Mouse (Mus musculus): ENCODE results near the gene Dixdc1. TPM values are rescaled to one million over a fixed set of nuclear protein-coding genes. Genes with fewer than 3 reads are reported as not detected.

Gene Dixdc1
- polyA plus RNA-seq, 1 experiment from 2014 or later, result 39.2 TPM

GRCm38 (mm10) chr9:50616766-50617603, 122.3 kb downstream of the Dixdc1 start, which contains the start of the genes Pih1d2 and Nkapd1:
Gene Pih1d2, plus strand, starts transcription at chr9:50617321.
Gene Nkapd1, minus strand, starts transcription at chr9:50617464.
- peak within 1 kb of the TSS; percentile 99 for H3K4me3 ChIP-seq (ENCODE audit: low read depth, low read length)
- H3K9me3 ChIP-seq (ENCODE audit: control insufficient read depth, low read length), result no peaks in the 10 kb centered on the region
- peak; percentile 95 for ATAC-seq (ENCODE audit: low read depth)
- H3K4me1 ChIP-seq (ENCODE audit: control insufficient read depth, insufficient read depth, low read length), result peaks cover 9% of the 10 kb centered on the region
- peak within 1 kb of the TSS; percentile 87 for H3K9ac ChIP-seq (replicated peaks; ENCODE audit: low read depth, low read length)
- no peaks in the 10 kb centered on the region for H3K27me3 ChIP-seq (ENCODE audit: control insufficient read depth, insufficient read depth, low read length)
- peak within 1 kb of the TSS; percentile 83 for H3K4me2 ChIP-seq (ENCODE audit: low read depth, low read length)
- peaks cover 18% of the 10 kb centered on the region; the same call in 1 of the 2 replicates for H3K36me3 ChIP-seq (ENCODE audit: control insufficient read depth, insufficient read depth, low read length)
- under 1% methylated on average over 78 of the region's 81 CpGs for WGBS
- peak within 1 kb of the TSS; percentile 79 for H3K27ac ChIP-seq (ENCODE audit: low read depth, low read length)

DNA sequence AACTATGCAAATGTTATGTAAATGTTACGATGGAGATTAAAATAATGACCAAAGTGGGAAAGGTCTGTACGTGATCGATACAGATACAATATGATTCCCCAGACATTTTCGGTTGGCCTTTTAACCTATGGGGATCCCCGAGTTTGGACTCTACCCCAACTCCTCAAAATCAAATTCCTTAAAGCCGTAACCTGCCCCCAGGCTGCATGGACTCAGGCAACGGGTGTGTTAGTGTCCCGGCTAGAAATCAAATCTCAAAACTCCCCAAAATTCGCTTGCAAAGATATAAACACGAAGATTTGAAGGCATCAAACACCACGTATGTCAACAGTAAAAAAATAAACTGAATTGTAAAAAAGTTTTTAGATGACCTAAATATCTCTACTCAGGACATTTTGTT, 123.2 kb downstream of the Dixdc1 start:
- Histone ChIP-seq H3K9ac (replicated peaks; ENCODE audit: low read depth, low read length) (peak overlapping the region; percentile 87), H3K36me3 (ENCODE audit: control insufficient read depth, insufficient read depth, low read length) (peaks cover 22% of the 10 kb centered on the region; the same call in 1 of the 2 replicates), H3K4me2 (ENCODE audit: low read depth, low read length) (peak overlapping the region; percentile 83), H3K4me3 (ENCODE audit: low read depth, low read length) (peak overlapping the region; percentile 99), H3K27ac (ENCODE audit: low read depth, low read length) (no peak overlapping the region), H3K4me1 (ENCODE audit: control insufficient read depth, insufficient read depth, low read length) (peaks cover 9% of the 10 kb centered on the region), H3K27me3 (ENCODE audit: control insufficient read depth, insufficient read depth, low read length) (no peaks in the 10 kb centered on the region), H3K9me3 (ENCODE audit: control insufficient read depth, low read length) (no peaks in the 10 kb centered on the region)
- 43% methylated on average over 11 of the region's 11 CpGs for WGBS
- ATAC-seq (ENCODE audit: low read depth), result no peak

Other genes with a start within 250 kb of the Dixdc1 start
- gene Plet1, start 245.0 kb downstream of the Dixdc1 start, polyA plus RNA-seq (2014; fragmentation: Nextera tagmentation; extraction: Ambion mirVana), result 0.39 and 0.62 TPM in 2 replicates
- 112 and 126 TPM in 2 replicates for gene Pts, start 210.8 kb downstream of the Dixdc1 start, polyA plus RNA-seq (2014; fragmentation: Nextera tagmentation; extraction: Ambion mirVana)
- gene Il18, start 184.7 kb downstream of the Dixdc1 start, polyA plus RNA-seq (2014; fragmentation: Nextera tagmentation; extraction: Ambion mirVana), result 18.6 and 19.8 TPM in 2 replicates
- gene Bco2, start 184.3 kb downstream of the Dixdc1 start, polyA plus RNA-seq (2014; fragmentation: Nextera tagmentation; extraction: Ambion mirVana), result 0.11 and 0.24 TPM in 2 replicates
- gene Tex12, start 178.2 kb downstream of the Dixdc1 start, polyA plus RNA-seq (2014; fragmentation: Nextera tagmentation; extraction: Ambion mirVana), result 0.24 TPM in 1 of 2 replicates, not detected in the other
- gene Sdhd, start 135.7 kb downstream of the Dixdc1 start, polyA plus RNA-seq (2014; fragmentation: Nextera tagmentation; extraction: Ambion mirVana), result 257 and 294 TPM in 2 replicates
- gene Timm8b, start 135.6 kb downstream of the Dixdc1 start, polyA plus RNA-seq (2014; fragmentation: Nextera tagmentation; extraction: Ambion mirVana), result 375 and 448 TPM in 2 replicates
- gene Pih1d2, start 122.2 kb downstream of the Dixdc1 start, polyA plus RNA-seq (2014; fragmentation: Nextera tagmentation; extraction: Ambion mirVana), result 4.4 and 5.5 TPM in 2 replicates
- 21.9 and 24.5 TPM in 2 replicates for gene Nkapd1, start 122.1 kb downstream of the Dixdc1 start, polyA plus RNA-seq (2014; fragmentation: Nextera tagmentation; extraction: Ambion mirVana)
- 65.1 and 67.2 TPM in 2 replicates for gene Dlat, start 79.7 kb downstream of the Dixdc1 start, polyA plus RNA-seq (2014; fragmentation: Nextera tagmentation; extraction: Ambion mirVana)
- 2.1 and 2.7 TPM in 2 replicates for gene 2310030G06Rik, start 7.0 kb upstream of the Dixdc1 start, polyA plus RNA-seq (2014; fragmentation: Nextera tagmentation; extraction: Ambion mirVana)
- 3.4 and 14.5 TPM in 2 replicates for gene Cryab, start 11.8 kb upstream of the Dixdc1 start, polyA plus RNA-seq (2014; fragmentation: Nextera tagmentation; extraction: Ambion mirVana)
- gene Hspb2, start 12.8 kb upstream of the Dixdc1 start, polyA plus RNA-seq (2014; fragmentation: Nextera tagmentation; extraction: Ambion mirVana), result 0.72 TPM in 1 of 2 replicates, not detected in the other
- gene Fdxacb1, start 28.7 kb upstream of the Dixdc1 start, polyA plus RNA-seq (2014; fragmentation: Nextera tagmentation; extraction: Ambion mirVana), result 11.2 and 11.5 TPM in 2 replicates
- 59.8 and 60.3 TPM in 2 replicates for gene Alg9, start 35.5 kb upstream of the Dixdc1 start, polyA plus RNA-seq (2014; fragmentation: Nextera tagmentation; extraction: Ambion mirVana)
- gene 1110032A03Rik, start 36.0 kb upstream of the Dixdc1 start, polyA plus RNA-seq (2014; fragmentation: Nextera tagmentation; extraction: Ambion mirVana), result 64.1 and 66.7 TPM in 2 replicates
- 44.1 and 53.8 TPM in 2 replicates for gene Ppp2r1b, start 105.8 kb upstream of the Dixdc1 start, polyA plus RNA-seq (2014; fragmentation: Nextera tagmentation; extraction: Ambion mirVana)